Mouse (Mus musculus) hematopoietic stem cell, adult 5-6 weeks (primary cell): ENCODE data around the gene Rab31. TPM values are rescaled to one million over a fixed set of nuclear protein-coding genes. Genes with fewer than 3 reads are reported as not detected.

Source experiments
- ATAC-seq, 2 experiments: fragments of 125-278 bp in 1 of 2; replicated peaks in 1 of 2; 2 replicates each; pipeline ENCODE4 v1.8.0; 2016 to 2017; ENCODE audit warnings: inconsistent platforms in 2 of 2, mild to moderate bottlenecking in 2 of 2, moderate number of reproducible peaks in 2 of 2, low read depth in 1 of 2, moderate TSS enrichment in 1 of 2; ENCODE audit not compliant: low FRiP score in 2 of 2, poor library complexity in 2 of 2, severe bottlenecking in 2 of 2, insufficient read depth in 1 of 2, low TSS enrichment in 1 of 2
- total RNA-seq: library from RNA; stranded (forward); fragments of 172-1452, 232-1000 nt; gene quantifications from 2 replicates; pipeline ENCODE4 v1.2.3, GENCODE M21; 2017

The Rab31 gene
- total RNA-seq, 1 experiment from 2014 or later, result 67.1 TPM

GRCm38 (mm10) chr17:65749803-65750202 is 22.7 kb downstream of the Rab31 start:
- no peak; a peak in 1 of 4 replicates for ATAC-seq

DNA sequence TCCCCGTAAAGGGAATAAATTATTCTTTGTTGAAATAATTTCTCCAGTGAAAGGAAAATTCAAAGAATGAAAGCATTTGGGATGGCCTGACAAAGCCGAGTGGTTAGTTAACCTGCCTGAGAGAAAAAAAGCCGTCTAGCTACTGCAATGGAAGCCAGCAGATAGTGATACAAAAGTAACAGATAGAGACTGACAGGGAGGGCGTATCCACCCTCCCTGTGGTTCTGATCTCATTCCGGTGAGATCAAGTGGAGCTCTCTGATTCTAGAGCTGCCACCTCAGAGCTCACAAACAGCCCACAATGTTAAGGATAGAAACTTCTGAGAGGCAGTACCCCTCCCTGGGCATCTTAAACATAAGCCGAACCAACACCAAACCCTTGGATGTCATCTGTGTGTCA is 23.6 kb downstream of the Rab31 start:
- no peak for ATAC-seq

DNA sequence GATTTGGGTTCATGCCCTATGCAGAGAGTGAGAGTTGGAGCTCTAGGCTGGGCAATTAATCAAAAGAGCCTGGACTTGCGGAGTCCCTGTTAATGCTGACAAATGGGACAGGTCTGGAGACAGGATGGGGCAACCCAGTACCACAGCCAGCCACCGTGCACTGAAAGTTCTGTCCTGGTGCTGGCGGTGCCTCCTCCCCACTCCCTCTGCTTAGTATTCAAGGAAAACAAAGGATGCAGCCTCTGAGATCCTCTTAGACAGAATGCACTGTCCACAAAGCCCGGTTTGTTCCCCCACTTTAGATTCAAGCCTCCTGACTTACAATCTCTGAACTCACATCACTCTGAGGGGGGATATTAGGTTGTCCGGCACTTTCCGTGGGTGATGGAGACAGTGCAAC is 26.2 kb downstream of the Rab31 start:
- no peak for ATAC-seq

DNA sequence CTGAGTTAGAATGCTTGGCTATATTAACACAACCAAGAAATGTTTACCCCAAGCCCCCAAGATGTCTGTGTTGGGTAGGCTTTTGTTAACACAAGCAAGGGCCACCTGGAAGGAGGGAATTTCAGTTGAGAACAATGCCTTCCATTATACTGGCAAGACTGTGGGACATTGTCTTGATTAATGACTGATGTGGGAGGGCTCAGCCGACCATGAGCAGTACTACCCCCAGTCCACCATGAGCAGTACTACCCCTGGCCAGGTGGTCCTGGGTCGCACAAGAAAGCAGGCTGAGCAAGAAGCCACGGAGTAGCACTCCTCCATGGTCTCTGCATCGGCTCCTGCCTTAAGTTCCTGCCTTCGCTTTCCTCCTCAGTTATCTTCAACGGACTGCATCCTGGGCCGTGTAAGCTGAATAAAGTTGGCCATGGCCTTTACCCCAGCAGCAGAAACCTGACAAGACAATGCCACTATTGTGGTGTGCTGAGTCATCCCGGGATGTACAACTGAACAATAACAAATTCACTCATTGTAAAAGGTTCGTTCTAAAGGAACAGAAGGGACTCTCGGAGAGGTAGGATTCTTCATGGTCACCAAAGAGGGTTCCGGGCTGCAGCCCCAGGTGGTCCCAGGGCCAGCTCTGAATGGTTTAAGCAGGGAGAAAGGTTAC is 28.8 kb downstream of the Rab31 start:
- ATAC-seq, result no peak

DNA sequence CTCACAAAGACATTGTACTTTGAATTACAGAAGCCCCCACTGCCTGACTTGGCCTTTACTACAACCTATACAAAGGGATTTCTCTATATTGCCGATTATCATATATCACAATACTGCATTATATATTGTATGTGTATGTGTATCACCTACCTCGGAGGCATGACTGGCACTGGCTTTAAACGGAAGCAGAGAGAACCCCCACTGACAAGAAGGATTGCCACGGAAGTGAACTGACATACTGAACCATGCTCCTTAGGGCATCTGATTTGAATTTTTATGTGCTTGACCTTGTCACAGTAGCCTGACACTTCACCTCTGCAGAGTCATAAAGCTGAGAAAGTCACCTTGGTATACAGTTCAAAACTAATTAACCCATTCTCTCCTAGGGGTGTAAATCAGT is 29.6 kb downstream of the Rab31 start:
- ATAC-seq, result no peak

DNA sequence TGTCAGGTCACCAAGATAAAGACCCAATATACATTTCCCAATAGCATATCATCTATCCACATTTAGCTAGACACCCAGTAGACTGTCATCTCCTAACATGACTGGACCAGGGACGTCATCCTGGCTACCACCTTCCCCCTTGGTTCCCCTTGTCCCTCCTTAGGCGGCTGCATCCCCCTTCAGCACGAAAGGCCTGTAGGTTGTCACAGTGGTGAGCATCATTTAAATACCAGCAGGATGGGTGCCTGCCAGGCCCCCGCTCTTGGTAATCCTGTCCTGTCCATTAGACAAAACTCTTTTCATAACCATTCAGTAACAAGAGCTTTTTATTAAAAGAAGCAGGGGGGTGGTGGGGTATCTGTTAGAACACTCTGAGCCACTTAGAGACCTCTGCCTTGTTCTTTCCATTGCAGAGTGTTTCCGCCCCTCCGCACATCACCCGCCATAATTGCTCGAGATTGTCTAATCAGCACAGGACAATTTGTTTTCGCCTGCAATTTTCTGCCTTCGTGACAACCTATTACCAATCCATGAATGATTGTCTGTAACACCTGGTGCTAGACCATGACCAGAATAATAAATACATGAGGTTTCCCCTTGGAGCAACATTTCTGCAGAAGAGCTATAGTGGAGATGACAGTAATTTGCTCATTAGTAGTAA is 30.2 kb downstream of the Rab31 start:
- no peak for ATAC-seq

DNA sequence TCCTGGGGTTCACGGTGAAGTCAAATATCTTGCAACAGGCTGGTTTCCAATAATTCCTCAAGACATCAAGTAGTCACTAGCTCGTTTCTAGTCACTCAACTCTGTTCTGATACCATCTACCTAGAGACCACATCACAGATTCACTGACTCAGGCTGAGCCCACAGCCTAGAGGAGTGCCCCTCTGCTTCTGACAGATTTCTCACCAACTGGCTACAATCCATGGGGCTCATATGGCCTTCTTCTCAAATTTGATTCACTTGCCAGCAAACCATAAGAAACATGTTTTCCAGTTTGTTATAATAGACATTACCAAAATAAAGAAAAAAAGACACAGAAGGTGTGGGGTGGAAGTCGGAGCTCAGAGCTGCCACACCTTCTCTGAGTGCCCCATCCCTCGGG is 31.0 kb downstream of the Rab31 start:
- no peak for ATAC-seq

DNA sequence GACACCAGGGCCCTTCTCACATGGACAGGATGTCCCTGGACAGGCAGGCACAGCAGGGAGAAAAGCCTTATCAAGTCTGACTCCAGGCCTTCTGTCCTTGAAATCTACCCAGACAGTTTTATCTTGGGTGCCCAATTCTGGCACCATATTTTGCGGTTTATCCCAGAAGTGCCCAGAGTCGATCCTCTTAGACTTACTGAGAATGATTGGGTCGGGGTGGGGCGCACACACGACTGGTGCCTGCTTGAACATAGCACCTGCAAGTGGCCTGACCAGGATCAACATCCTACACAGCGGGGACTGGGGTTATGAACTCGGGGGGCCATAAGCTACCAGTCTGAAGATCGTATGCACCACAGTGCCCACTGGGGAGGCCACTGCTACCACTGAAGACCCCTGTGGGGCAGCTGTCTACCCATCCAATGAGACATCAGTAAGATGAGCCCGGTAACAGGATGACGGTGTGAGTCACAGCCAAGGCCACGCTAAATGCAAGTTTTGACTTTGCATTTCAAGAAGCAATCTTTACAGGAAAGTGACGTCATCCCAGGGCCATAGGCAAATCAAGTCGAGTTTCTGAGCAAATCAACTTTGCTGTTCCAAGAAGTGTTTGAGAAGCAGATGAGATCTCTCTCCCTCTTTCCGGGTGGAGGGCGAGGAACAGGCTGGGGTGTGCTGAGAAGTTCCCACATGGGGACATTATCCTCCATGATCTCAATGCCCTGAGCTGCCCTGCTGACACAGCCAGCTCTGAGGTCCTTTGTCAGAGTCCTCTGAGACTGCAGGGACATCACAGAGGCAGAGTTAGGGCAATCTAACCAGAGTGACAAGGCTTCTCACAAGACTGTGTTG is 32.5 kb downstream of the Rab31 start:
- ATAC-seq, result no peak

DNA sequence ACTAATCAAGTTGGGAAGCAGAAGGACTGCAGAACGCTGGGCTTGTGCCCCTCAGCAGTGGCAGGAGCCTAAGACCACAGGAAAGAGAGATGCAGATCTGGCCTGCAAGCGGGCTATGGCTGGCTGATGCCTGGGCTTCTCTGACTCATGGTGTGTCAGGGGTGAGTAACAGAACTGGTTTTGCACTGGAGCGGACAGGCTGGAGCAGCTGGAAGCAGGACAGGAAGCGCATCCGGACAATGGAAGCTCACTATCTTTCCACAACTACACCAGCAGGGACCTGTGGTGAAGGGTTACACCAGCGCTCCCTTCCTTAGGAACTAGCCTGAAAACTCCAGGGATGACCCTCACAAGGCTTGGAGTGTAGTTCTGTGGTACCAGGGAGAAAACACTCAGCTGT is 34.9 kb downstream of the Rab31 start:
- ATAC-seq, result peak; percentile 47 to 51; a peak in 2 of 4 replicates

DNA sequence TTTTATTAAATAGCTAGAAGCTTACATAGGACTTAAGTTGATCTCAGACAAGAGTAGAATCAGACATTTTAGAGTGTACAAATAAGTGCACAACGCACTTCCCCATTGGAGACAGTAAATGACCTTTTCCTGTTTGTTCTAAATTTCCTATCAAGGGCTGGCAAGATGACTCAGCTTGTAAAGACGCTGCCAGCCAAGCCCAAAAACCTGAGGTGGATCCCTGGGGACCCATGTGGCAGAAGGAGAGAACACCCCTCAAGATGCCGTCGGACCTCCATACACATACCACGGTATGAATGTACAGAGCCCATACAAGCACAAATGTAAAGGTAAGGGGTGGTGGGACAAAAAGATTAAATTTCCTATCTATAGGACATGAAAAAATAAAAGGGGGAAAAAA is 35.4 kb downstream of the Rab31 start:
- ATAC-seq, result peak; percentile 44 to 55; a peak in 3 of 4 replicates

GRCm38 (mm10) chr17:65735088-65735487 is 37.5 kb downstream of the Rab31 start:
- ATAC-seq, result no peak; a peak in 1 of 4 replicates

GRCm38 (mm10) chr17:65732666-65733065 is 39.9 kb downstream of the Rab31 start:
- ATAC-seq, result no peak

GRCm38 (mm10) chr17:65731710-65732109 is 40.8 kb downstream of the Rab31 start:
- ATAC-seq, result no peak

GRCm38 (mm10) chr17:65729945-65730741 is 42.4 kb downstream of the Rab31 start:
- ATAC-seq, result peak; percentile 68 to 70

DNA sequence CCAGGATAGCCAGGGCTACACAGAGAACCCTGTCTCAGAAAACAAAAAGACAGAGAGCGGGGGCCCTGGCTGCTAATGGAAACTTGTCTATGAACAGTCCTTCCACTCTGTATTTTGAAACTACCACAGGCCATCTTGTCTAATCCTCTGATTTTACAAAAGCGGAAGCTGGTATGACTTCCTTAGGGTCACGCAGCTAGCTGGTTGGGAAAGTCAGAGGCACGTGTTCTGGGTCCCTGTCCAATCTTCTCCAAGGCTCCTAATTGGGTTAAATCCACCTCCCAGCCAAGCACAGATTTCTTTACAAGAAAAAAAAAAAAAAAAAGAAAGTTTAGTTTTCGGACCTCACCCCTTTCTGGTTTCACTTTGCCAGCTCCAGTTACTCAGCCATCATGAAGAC is 45.8 kb downstream of the Rab31 start:
- peak in 1 of 2 experiments; percentile 19; a peak in 1 of 4 replicates for ATAC-seq

- no peak for ATAC-seq
Measured at GRCm38 (mm10) chr17:65726274-65726673, 46.3 kb downstream of the Rab31 start.

DNA sequence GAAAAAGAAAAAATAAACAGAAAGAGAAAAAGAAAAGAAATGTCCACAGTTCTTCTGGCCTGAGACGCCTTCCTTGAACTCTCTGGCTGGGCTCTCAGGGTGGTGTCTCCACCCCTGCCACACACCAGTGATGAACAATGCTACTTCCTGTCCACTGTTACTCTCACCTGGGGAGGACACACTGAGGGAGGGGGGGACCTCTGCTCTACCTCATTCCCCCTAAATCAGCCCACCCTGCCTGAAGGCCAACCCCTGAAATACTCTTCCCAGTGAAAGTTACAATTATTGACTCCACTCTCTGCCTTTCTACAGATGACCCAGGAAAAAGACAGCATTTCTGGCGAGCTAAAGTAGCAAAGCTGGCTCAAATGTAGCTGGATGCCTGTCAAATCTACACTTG is 46.7 kb downstream of the Rab31 start:
- no peak for ATAC-seq
